Mouse (Mus musculus): Measurements from ENCODE around the gene Kcnb1.

DNA sequence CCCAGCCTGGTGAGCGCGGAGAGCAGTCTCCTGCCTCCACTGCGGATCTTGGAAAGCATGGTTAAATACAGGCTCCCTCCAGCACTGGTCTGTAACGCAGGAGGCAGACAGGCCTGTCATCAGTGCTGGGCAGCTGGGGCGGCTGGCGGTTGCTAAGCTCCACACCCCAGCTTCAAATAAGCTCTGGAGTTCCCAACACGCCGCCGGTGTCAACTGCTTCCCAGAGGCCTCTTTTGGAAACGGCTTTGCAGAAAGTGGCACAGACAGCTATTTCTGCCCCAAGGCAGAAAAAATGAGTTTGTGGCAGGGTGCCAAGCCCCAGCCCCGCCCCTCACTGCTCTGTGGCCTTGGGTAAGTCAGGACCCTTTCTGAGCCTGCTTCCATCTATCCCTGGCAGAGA lies 66.0 kb downstream of the Kcnb1 start:
- no peak for TF ChIP-seq GATA1 (IDR thresholded peaks at IDR 0.05; ENCODE audit: low read length)
- TF ChIP-seq TAL1 (IDR thresholded peaks at IDR 0.05; ENCODE audit: low read length): no peak

Data from erythroblast, embryonic 14.5 days (primary cell).